Mouse (Mus musculus) myocyte (in vitro differentiated cells): Measurements from ENCODE around the gene Cbr2. TPM values are rescaled to one million over a fixed set of nuclear protein-coding genes. Genes with fewer than 3 reads are reported as not detected.

Source experiments
- H3K27me3 ChIP-seq: one replicate; pipeline ENCODE4 v1.6.1; 2011; ENCODE audit not compliant: control insufficient read depth, insufficient read depth, insufficient read length
- H3K36me3 ChIP-seq: one replicate; pipeline ENCODE4 v1.6.1; 2011; ENCODE audit not compliant: control insufficient read depth, insufficient read depth
- H3K4me2 ChIP-seq: one replicate; pipeline ENCODE4 v1.6.1; 2011; ENCODE audit warnings: low read depth, control low read depth
- H3K4me3 ChIP-seq: one replicate; pipeline ENCODE4 v1.5.1; 2011; ENCODE audit warnings: mild to moderate bottlenecking, control low read depth, moderate library complexity
- H3K79me2 ChIP-seq: one replicate; pipeline ENCODE4 v1.6.1; 2011; ENCODE audit not compliant: control insufficient read depth, insufficient read depth
- H3ac ChIP-seq: one replicate; pipeline ENCODE4 v1.6.1; 2011; ENCODE audit not compliant: control insufficient read depth, insufficient read length
- CEBPB ChIP-seq: IDR thresholded peaks from 2 replicates; pipeline ENCODE4 v1.6.1; 2011; ENCODE audit warnings: mild to moderate bottlenecking, moderate library complexity; ENCODE audit not compliant: poor library complexity, insufficient read depth, severe bottlenecking
- E2F4 ChIP-seq: IDR thresholded peaks from one replicate; pipeline ENCODE4 v1.6.1; 2011; ENCODE audit warnings: mild to moderate bottlenecking, control low read depth, moderate library complexity; ENCODE audit not compliant: insufficient read depth
- MAX ChIP-seq: IDR thresholded peaks from one replicate; pipeline ENCODE4 v1.6.1; 2011; ENCODE audit warnings: low read depth, mild to moderate bottlenecking, control low read depth
- MYOD1 ChIP-seq, 3 experiments: IDR thresholded peaks; one replicate each; pipeline ENCODE4 v1.6.1; 2011; ENCODE audit warnings: control low read depth in 2 of 3, low read depth in 2 of 3, mild to moderate bottlenecking in 2 of 3, moderate library complexity in 1 of 3; ENCODE audit not compliant: insufficient read length in 2 of 3, control insufficient read depth in 1 of 3
- MYOG ChIP-seq, 3 experiments: IDR thresholded peaks; one replicate each; pipeline ENCODE4 v1.6.1; 2011; ENCODE audit warnings: control low read depth in 2 of 3, low read depth in 2 of 3, mild to moderate bottlenecking in 2 of 3; ENCODE audit not compliant: insufficient read length in 2 of 3, control insufficient read depth in 1 of 3, insufficient read depth in 1 of 3
- POLR2A ChIP-seq: IDR thresholded peaks from one replicate; pipeline ENCODE4 v1.6.1; 2011; ENCODE audit warnings: low read depth, mild to moderate bottlenecking, control low read depth, moderate library complexity; ENCODE audit not compliant: insufficient read length
- POLR2AphosphoS2 ChIP-seq: IDR thresholded peaks from one replicate; pipeline ENCODE4 v1.6.1; 2011; ENCODE audit warnings: low read depth, control low read depth; ENCODE audit not compliant: insufficient read length
- REST ChIP-seq: IDR thresholded peaks from one replicate; pipeline ENCODE4 v1.6.1; 2011; ENCODE audit warnings: mild to moderate bottlenecking, control low read depth, moderate library complexity; ENCODE audit not compliant: insufficient read depth, insufficient read length
- SRF ChIP-seq: IDR thresholded peaks from one replicate; pipeline ENCODE4 v1.6.1; 2011; ENCODE audit warnings: low read depth; ENCODE audit not compliant: control insufficient read depth, insufficient read length
- TCF12 ChIP-seq: IDR thresholded peaks from one replicate; pipeline ENCODE4 v1.6.1; 2011; ENCODE audit warnings: mild to moderate bottlenecking, control low read depth; ENCODE audit not compliant: poor library complexity, insufficient read depth, severe bottlenecking
- TCF3 ChIP-seq: IDR thresholded peaks from one replicate; pipeline ENCODE4 v1.6.1; 2011; ENCODE audit warnings: low read depth, control low read depth; ENCODE audit not compliant: insufficient read length
- USF1 ChIP-seq: IDR thresholded peaks from one replicate; pipeline ENCODE4 v1.6.1; 2011; ENCODE audit warnings: low read depth, mild to moderate bottlenecking, control low read depth, moderate library complexity
- polyA plus RNA-seq: library from polyadenylated mRNA; unstranded; fragments of >200 nt; fragmentation: generic; extraction: Trizol; gene quantifications from one replicate; pipeline ENCODE4 v1.2.1, GENCODE M21; 2012; ENCODE audit warnings: missing spikeins

Cbr2 gene
- polyA plus RNA-seq, 1 experiment: 183 TPM

- TF ChIP-seq TCF12: no peak
- no peak for TF ChIP-seq CEBPB
- TF ChIP-seq POLR2AphosphoS2: no peak
- no peak for TF ChIP-seq MYOD1 (IDR thresholded peaks at IDR 0.05; ENCODE audit: control insufficient read depth in 1 of 3, insufficient read length in 2 of 3, low read depth in 2 of 3)
- TF ChIP-seq SRF: no peak
- no peak for TF ChIP-seq REST
- TF ChIP-seq USF1: no peak
- no peak for TF ChIP-seq MAX
- no peak for TF ChIP-seq POLR2A
- TF ChIP-seq E2F4: no peak
- no peak for TF ChIP-seq TCF3
- TF ChIP-seq MYOG (IDR thresholded peaks at IDR 0.05; ENCODE audit: control insufficient read depth in 1 of 3, insufficient read depth in 1 of 3, insufficient read length in 2 of 3, low read depth in 2 of 3): no peak
- Histone ChIP-seq H3K79me2 (no peaks in the 10 kb centered on the region), H3K36me3 (no peaks in the 10 kb centered on the region), H3K4me3 (peak overlapping the region; percentile 24), H3ac (peak overlapping the region; percentile 16), H3K27me3 (no peaks in the 10 kb centered on the region), H3K4me2 (peak overlapping the region; percentile 94)
Observed at GRCm38 (mm10) chr11:120726243-120727168, 5.4 kb downstream of the Cbr2 start.

- Histone ChIP-seq H3ac (no peak overlapping the region), H3K36me3 (no peaks in the 10 kb centered on the region), H3K4me2 (no peak overlapping the region), H3K79me2 (no peaks in the 10 kb centered on the region), H3K4me3 (no peak overlapping the region), H3K27me3 (no peaks in the 10 kb centered on the region)
- TF ChIP-seq SRF: no peak
- TF ChIP-seq POLR2A: no peak
- no peak for TF ChIP-seq TCF3
- TF ChIP-seq POLR2AphosphoS2: no peak
- TF ChIP-seq CEBPB: no peak
- no peak for TF ChIP-seq MYOG (IDR thresholded peaks at IDR 0.05; ENCODE audit: control insufficient read depth in 1 of 3, insufficient read depth in 1 of 3, insufficient read length in 2 of 3, low read depth in 2 of 3)
- TF ChIP-seq REST: no peak
- TF ChIP-seq MAX: no peak
- TF ChIP-seq E2F4: no peak
- no peak for TF ChIP-seq USF1
- no peak for TF ChIP-seq TCF12
- no peak for TF ChIP-seq MYOD1 (IDR thresholded peaks at IDR 0.05; ENCODE audit: control insufficient read depth in 1 of 3, insufficient read length in 2 of 3, low read depth in 2 of 3)
Observed at GRCm38 (mm10) chr11:120723509-120723908, 8.4 kb downstream of the Cbr2 start.

- Histone ChIP-seq H3K4me3 (no peak overlapping the region), H3K36me3 (no peaks in the 10 kb centered on the region), H3K4me2 (no peak overlapping the region), H3K27me3 (no peaks in the 10 kb centered on the region), H3ac (no peak overlapping the region), H3K79me2 (no peaks in the 10 kb centered on the region)
- no peak for TF ChIP-seq SRF
- TF ChIP-seq MAX: no peak
- TF ChIP-seq TCF3: no peak
- TF ChIP-seq POLR2A: no peak
- no peak for TF ChIP-seq MYOG (IDR thresholded peaks at IDR 0.05; ENCODE audit: control insufficient read depth in 1 of 3, insufficient read depth in 1 of 3, insufficient read length in 2 of 3, low read depth in 2 of 3)
- no peak for TF ChIP-seq CEBPB
- TF ChIP-seq USF1: no peak
- no peak for TF ChIP-seq E2F4
- no peak for TF ChIP-seq POLR2AphosphoS2
- TF ChIP-seq MYOD1 (IDR thresholded peaks at IDR 0.05; ENCODE audit: control insufficient read depth in 1 of 3, insufficient read length in 2 of 3, low read depth in 2 of 3): no peak
Observed at GRCm38 (mm10) chr11:120722761-120723382, 9.0 kb downstream of the Cbr2 start.

- Histone ChIP-seq H3K79me2 (no peaks in the 10 kb centered on the region), H3ac (no peak overlapping the region), H3K4me3 (no peak overlapping the region), H3K27me3 (no peaks in the 10 kb centered on the region), H3K4me2 (peak overlapping the region; percentile 42), H3K36me3 (no peaks in the 10 kb centered on the region)
- TF ChIP-seq TCF3 (no peak), MAX (no peak)
Observed at GRCm38 (mm10) chr11:120722067-120722630, 9.8 kb downstream of the Cbr2 start.
